In the genomic region with DNA sequence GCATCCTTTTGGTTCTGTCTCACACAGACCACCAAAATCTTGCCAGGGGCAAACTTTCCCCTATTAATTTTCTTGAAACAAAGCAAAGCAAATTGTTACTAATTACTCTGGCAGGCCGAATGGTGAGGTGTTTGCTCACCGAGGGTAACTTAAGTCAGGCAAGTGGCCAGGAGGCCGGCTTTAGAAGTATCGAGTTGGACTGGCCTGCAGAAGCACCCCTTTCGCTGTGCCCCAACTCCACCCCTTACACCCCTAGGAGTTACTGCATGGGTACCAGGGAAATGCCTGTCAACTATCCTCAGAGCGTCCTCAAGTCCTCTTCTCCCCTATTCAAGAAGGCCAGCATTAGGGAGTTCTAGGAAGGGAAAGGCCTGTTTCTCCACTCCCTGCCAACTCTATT, we compare ENCODE assay signal across 9 mouse cellular contexts. TPM values are rescaled to one million over a fixed set of nuclear protein-coding genes. Genes with fewer than 3 reads are reported as not detected.
A peak's percentile ranks its signal among the peaks of the same experiment; 100 is the strongest.
DNase-seq lines count a peak whose midpoint lies in the region; ATAC-seq lines count a peak whose summit lies in the region.
"Had no signal": no experiment of that assay in that cellular context is flagged by ENCODE, and none has a peak within 500 bp of the region (broad histone marks: within the 10 kb centered on the region; RNA-seq: fewer than 3 reads in every experiment).

No protein-coding gene starts in this region.

- peaks cover 9% of the 10 kb centered on the region; the same call in 1 of the 2 replicates for H3K27me3 ChIP-seq in heart, embryonic 11.5 days (ENCODE audit: control insufficient read depth, insufficient read depth, low read length)
- H3K27me3 ChIP-seq in midbrain, embryonic 13.5 days: peaks cover 40% of the 10 kb centered on the region
- peaks cover 16% of the 10 kb centered on the region for H3K27me3 ChIP-seq in midbrain, embryonic 16.5 days (ENCODE audit: control insufficient read depth, insufficient read depth, low read depth, low read length)
- H3K27me3 ChIP-seq in hindbrain, embryonic 14.5 days (ENCODE audit: control insufficient read depth, insufficient read depth, low read length): peaks cover 11% of the 10 kb centered on the region
- peaks cover 59% of the 10 kb centered on the region for H3K27me3 ChIP-seq in liver, embryonic 15.5 days

- ATAC-seq in heart, embryonic 11.5 days (replicated peaks; ENCODE audit: insufficient number of reproducible peaks, low FRiP score, low TSS enrichment): no peak
- no peak for ATAC-seq in midbrain, embryonic 13.5 days
- ATAC-seq in midbrain, embryonic 16.5 days: no peak
- no peak for ATAC-seq in hindbrain, embryonic 14.5 days (ENCODE audit: low FRiP score)
- no peak for ATAC-seq in liver, embryonic 15.5 days (ENCODE audit: insufficient read depth)

- no peaks in the 10 kb centered on the region for H3K36me3 ChIP-seq in heart, embryonic 11.5 days (ENCODE audit: control insufficient read depth, insufficient read depth, low read length)
- H3K36me3 ChIP-seq in midbrain, embryonic 13.5 days: no peaks in the 10 kb centered on the region
- H3K36me3 ChIP-seq in midbrain, embryonic 16.5 days (ENCODE audit: control insufficient read depth, insufficient read depth, low read length): no peaks in the 10 kb centered on the region
- no peaks in the 10 kb centered on the region for H3K36me3 ChIP-seq in hindbrain, embryonic 14.5 days (replicated peaks; ENCODE audit: control insufficient read depth, insufficient read depth)
- H3K36me3 ChIP-seq in liver, embryonic 15.5 days (replicated peaks): no peaks in the 10 kb centered on the region
- H3K36me3 ChIP-seq: intestine, embryonic 15.5 days had no signal

- H3K4me3 ChIP-seq in heart, embryonic 11.5 days (ENCODE audit: low read depth, low read length): no peak overlapping the region
- no peak overlapping the region for H3K4me3 ChIP-seq in midbrain, embryonic 13.5 days (replicated peaks)
- H3K4me3 ChIP-seq in midbrain, embryonic 16.5 days (ENCODE audit: low read depth, low read length): no peak overlapping the region
- no peak overlapping the region for H3K4me3 ChIP-seq in hindbrain, embryonic 14.5 days (replicated peaks; ENCODE audit: low read length)
- no peak overlapping the region for H3K4me3 ChIP-seq in liver, embryonic 15.5 days (replicated peaks)

- no peaks in the 10 kb centered on the region for H3K9me3 ChIP-seq in heart, embryonic 11.5 days (replicated peaks; ENCODE audit: control insufficient read depth, low read length)
- H3K9me3 ChIP-seq in midbrain, embryonic 13.5 days: no peaks in the 10 kb centered on the region
- no peaks in the 10 kb centered on the region for H3K9me3 ChIP-seq in midbrain, embryonic 16.5 days (replicated peaks; ENCODE audit: control insufficient read depth, low read length, poor library complexity, severe bottlenecking)
- H3K9me3 ChIP-seq in hindbrain, embryonic 14.5 days (ENCODE audit: control insufficient read depth, low read length): no peaks in the 10 kb centered on the region
- H3K9me3 ChIP-seq in liver, embryonic 15.5 days (replicated peaks): no peaks in the 10 kb centered on the region
- H3K9me3 ChIP-seq: intestine, embryonic 15.5 days had no signal

- WGBS in heart, embryonic 11.5 days (ENCODE audit: insufficient replicate concordance): 56% methylated on average over 6 of the region's 6 CpGs
- WGBS in midbrain, embryonic 13.5 days: 51% methylated on average over 6 of the region's 6 CpGs
- 45% methylated on average over 6 of the region's 6 CpGs for WGBS in midbrain, embryonic 16.5 days
- 40% methylated on average over 6 of the region's 6 CpGs for WGBS in hindbrain, embryonic 14.5 days
- 53% methylated on average over 6 of the region's 6 CpGs for WGBS in liver, embryonic 15.5 days (ENCODE audit: insufficient replicate concordance)

- no peak for DNase-seq in heart, postnatal 4 days
- no peak for DNase-seq in hindbrain, embryonic 14.5 days (ENCODE audit: low spot score)
- DNase-seq in layer of hippocampus, postnatal 25 days (ENCODE audit: extremely low spot score in 1 of 2, low spot score in 1 of 2): no peak
- DNase-seq: lung, postnatal 36 days had no signal

- H3K4me1 ChIP-seq in heart, embryonic 11.5 days (ENCODE audit: control insufficient read depth, insufficient read depth, low read length): peaks cover 40% of the 10 kb centered on the region
- H3K4me1 ChIP-seq in midbrain, embryonic 13.5 days (replicated peaks): peaks cover 31% of the 10 kb centered on the region
- peaks cover 13% of the 10 kb centered on the region for H3K4me1 ChIP-seq in midbrain, embryonic 16.5 days (ENCODE audit: control insufficient read depth, insufficient read depth, low read length)
- H3K4me1 ChIP-seq in hindbrain, embryonic 14.5 days (replicated peaks; ENCODE audit: control insufficient read depth, insufficient read depth, low read length): 0 out of 2 replicates have a peak, but pooled peaks cover 10% of the 10 kb centered on the region
- H3K4me1 ChIP-seq in liver, embryonic 15.5 days (replicated peaks): peaks cover 72% of the 10 kb centered on the region

- H3K4me2 ChIP-seq in heart, embryonic 11.5 days: 0 out of 2 replicates have a peak overlapping the region, but pooled peaks have one; percentile 22
- H3K4me2 ChIP-seq in midbrain, embryonic 13.5 days (replicated peaks): peak overlapping the region; percentile 98; the same call in 1 of the 2 replicates
- H3K4me2 ChIP-seq in midbrain, embryonic 16.5 days (ENCODE audit: low read length): no peak overlapping the region
- peak overlapping the region; percentile 98 for H3K4me2 ChIP-seq in hindbrain, embryonic 14.5 days (replicated peaks)
- peak overlapping the region; percentile 97 for H3K4me2 ChIP-seq in liver, embryonic 15.5 days

- no peak overlapping the region for H3K9ac ChIP-seq in heart, embryonic 11.5 days (ENCODE audit: low read depth, low read length)
- H3K9ac ChIP-seq in midbrain, embryonic 13.5 days (replicated peaks): no peak overlapping the region
- no peak overlapping the region for H3K9ac ChIP-seq in midbrain, embryonic 16.5 days (ENCODE audit: low read depth, low read length)
- H3K9ac ChIP-seq in hindbrain, embryonic 14.5 days: no peak overlapping the region
- H3K9ac ChIP-seq in liver, embryonic 15.5 days: no peak overlapping the region
- H3K9ac ChIP-seq: intestine, embryonic 15.5 days had no signal

- H3K27ac ChIP-seq in heart, embryonic 11.5 days (ENCODE audit: low read depth, low read length): no peak overlapping the region
- no peak overlapping the region for H3K27ac ChIP-seq in midbrain, embryonic 13.5 days
- H3K27ac ChIP-seq in midbrain, embryonic 16.5 days (ENCODE audit: low read length): no peak overlapping the region
- H3K27ac ChIP-seq in hindbrain, embryonic 14.5 days: no peak overlapping the region
- no peak overlapping the region for H3K27ac ChIP-seq in liver, embryonic 15.5 days (replicated peaks)
- H3K27ac ChIP-seq: intestine, embryonic 15.5 days had no signal

RNA-seq across cellular contexts. Expression of gene Inka2, which starts 0.8 kb away (rescaled TPM):
- polyA plus RNA-seq in heart, embryonic 11.5 days (2014; fragmentation: Nextera tagmentation; extraction: Ambion mirVana): 1.7 and 1.8 TPM in 2 replicates
- 10 to 100 TPM; 34.0 to 39.1 TPM for total RNA-seq in heart, postnatal 4 days (2021)
- polyA plus RNA-seq in midbrain, embryonic 13.5 days (2015; fragmentation: Nextera tagmentation; extraction: Ambion mirVana): 1.9 and 2.4 TPM in 2 replicates
- 5.5 and 7.0 TPM in 2 replicates for polyA plus RNA-seq in midbrain, embryonic 16.5 days (2015; fragmentation: Nextera tagmentation; extraction: Ambion mirVana)
- polyA plus RNA-seq in hindbrain, embryonic 14.5 days (2014; fragmentation: Nextera tagmentation; extraction: Ambion mirVana): 4.6 and 5.5 TPM in 2 replicates
- polyA plus RNA-seq in liver, embryonic 15.5 days (2015; fragmentation: Nextera tagmentation; extraction: Ambion mirVana): 0.26 and 0.32 TPM in 2 replicates
- total RNA-seq in layer of hippocampus, postnatal 25 days (2021): 10 to 100 TPM; 61.9 to 72.7 TPM

RNA-seq across cellular contexts. Expression of gene Ddx20, which starts 16.2 kb away (rescaled TPM):
- polyA plus RNA-seq in heart, embryonic 11.5 days (2014; fragmentation: Nextera tagmentation; extraction: Ambion mirVana): 23.6 and 28.0 TPM in 2 replicates
- 10 to 100 TPM; 15.6 to 16.9 TPM for total RNA-seq in heart, postnatal 4 days (2021)
- polyA plus RNA-seq in midbrain, embryonic 13.5 days (2015; fragmentation: Nextera tagmentation; extraction: Ambion mirVana): 31.0 and 32.0 TPM in 2 replicates
- 24.6 and 27.1 TPM in 2 replicates for polyA plus RNA-seq in midbrain, embryonic 16.5 days (2015; fragmentation: Nextera tagmentation; extraction: Ambion mirVana)
- polyA plus RNA-seq in hindbrain, embryonic 14.5 days (2014; fragmentation: Nextera tagmentation; extraction: Ambion mirVana): 21.6 and 23.1 TPM in 2 replicates
- 16.7 and 19.0 TPM in 2 replicates for polyA plus RNA-seq in liver, embryonic 15.5 days (2015; fragmentation: Nextera tagmentation; extraction: Ambion mirVana)
- total RNA-seq in layer of hippocampus, postnatal 25 days (2021): 10 to 100 TPM; 11.5 to 12.0 TPM
